Mouse (Mus musculus) CD4-positive, CD25-positive, alpha-beta regulatory T cell, adult 2 months (primary cell): ENCODE results near the gene Kprp.
"Not testable (repeated sequence)": the region's sequence is repeated elsewhere in the genome, so short reads cannot be mapped to it uniquely, and the experiment has no call there.

Source experiments
- DNase-seq: peaks from one replicate; pipeline ENCODE4 v3.0.0-alpha.2; 2012; ENCODE audit warnings: low read depth, low spot score

Kprp gene

GRCm38 (mm10) chr3:92827108-92827507, at the start of gene Kprp:
TSS of gene Kprp (minus strand) at chr3:92827247.
- no peak for DNase-seq

- DNase-seq = no peak
These were observed 47.1 kb upstream of the Kprp start for GRCm38 (mm10) chr3:92874180-92874579.

GRCm38 (mm10) chr3:92870116-92870515, 43.1 kb upstream of the Kprp start, which contains the start of gene 2310050C09Rik:
TSS of gene 2310050C09Rik (minus strand) at chr3:92870216.
- DNase-seq = no peak

- no peak for DNase-seq
These were observed 24.1 kb upstream of the Kprp start, which contains the start of gene Lce1l for GRCm38 (mm10) chr3:92851186-92851585. TSS of gene Lce1l (minus strand) at chr3:92851286.

GRCm38 (mm10) chr3:92825808-92826207, 1.2 kb downstream of the Kprp start:
- DNase-seq = no peak

GRCm38 (mm10) chr3:92816036-92816435, 11.0 kb downstream of the Kprp start:
- DNase-seq = not testable (repeated sequence)

GRCm38 (mm10) chr3:92815581-92815980, 11.5 kb downstream of the Kprp start:
- DNase-seq = no peak

- DNase-seq = no peak
These were observed 19.3 kb downstream of the Kprp start, which contains the start of gene Lce1k for GRCm38 (mm10) chr3:92807791-92808190. TSS of gene Lce1k (minus strand) at chr3:92807891.

GRCm38 (mm10) chr3:92790414-92790813, 36.6 kb downstream of the Kprp start, which contains the start of gene Lce1j:
TSS of gene Lce1j (minus strand) at chr3:92790514.
- DNase-seq = no peak

GRCm38 (mm10) chr3:92778799-92779198, 48.2 kb downstream of the Kprp start, which contains the start of gene Lce1i:
TSS of gene Lce1i (minus strand) at chr3:92778899.
- no peak for DNase-seq
